Mouse (Mus musculus) cerebellum, adult 18-20 months (tissue): ENCODE results near the gene Matk.

Experiments
- DNase-seq, 2 experiments: peaks; one replicate each; pipeline ENCODE4 v3.0.0; 2021

Matk gene

DNA sequence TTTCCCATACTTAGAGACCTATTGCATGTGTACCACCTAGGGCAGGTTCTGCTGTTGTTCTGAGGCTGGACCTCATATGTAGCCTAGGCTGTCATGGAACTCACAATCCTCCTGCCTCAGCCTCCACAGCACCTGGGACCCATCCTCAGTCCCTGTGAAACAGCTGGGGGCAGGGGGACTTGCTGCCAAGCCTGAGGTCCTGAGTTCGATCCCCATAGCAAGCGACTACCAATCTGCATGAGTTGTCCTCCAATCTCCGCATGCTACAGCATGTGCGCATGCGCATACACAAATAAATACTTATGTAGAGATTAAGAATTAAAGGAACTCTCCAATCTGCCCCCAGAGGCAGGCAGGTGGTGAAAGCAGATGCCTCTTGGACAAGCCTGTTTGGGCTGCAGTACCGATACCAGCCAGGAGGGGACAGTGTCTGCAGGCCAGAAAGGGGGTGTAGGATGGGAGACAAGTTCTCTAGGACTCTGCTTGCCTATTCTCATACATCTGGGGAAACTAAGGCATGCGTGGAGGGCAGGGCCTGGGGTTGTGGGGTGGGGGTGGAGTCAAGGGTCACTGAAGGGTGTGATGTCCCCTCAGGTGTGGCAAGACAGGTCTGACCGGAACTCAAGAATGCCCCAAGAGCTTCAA is 34.9 kb downstream of the Matk start:
- DNase-seq = peak; percentile 60 to 62

DNA sequence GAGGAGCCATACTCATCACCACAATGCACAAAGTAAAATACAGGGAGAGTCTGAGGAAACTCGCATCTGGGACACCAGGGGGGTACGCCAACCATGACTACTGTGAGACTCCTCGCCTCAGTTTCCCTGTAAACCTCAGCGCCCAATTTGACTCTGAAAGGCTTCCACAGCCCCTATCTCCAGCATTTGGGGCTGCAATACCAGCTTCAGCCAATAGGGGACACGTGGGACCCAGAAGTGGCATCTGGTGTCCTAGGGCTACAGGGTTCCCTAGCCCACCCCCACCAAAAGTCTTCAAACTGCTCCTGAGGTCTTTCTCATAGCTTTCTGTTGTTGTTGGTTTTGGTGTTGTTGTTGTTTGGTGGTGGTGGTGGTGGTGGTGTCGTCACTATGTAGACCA is 35.9 kb downstream of the Matk start:
- DNase-seq = peak; percentile 57 to 69

DNA sequence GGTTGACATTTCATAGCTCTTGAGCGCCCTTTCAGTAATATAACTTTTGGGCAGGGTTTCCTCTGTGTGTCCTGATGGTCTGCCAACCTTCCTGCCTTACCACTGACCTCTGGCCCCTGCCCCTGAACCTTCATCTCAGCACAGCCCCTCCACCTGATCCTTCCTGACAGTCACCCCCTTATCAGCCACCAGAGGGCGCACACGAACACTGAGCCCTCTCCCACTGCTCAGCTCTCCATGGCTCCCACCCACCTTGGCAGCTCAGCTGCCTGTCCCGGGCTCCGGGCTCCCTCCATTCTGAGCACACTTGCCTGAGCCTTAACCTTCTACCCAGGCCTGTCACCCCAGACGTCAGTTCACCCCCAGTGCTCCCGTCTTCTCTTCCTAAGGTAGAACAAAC is 36.5 kb downstream of the Matk start:
- DNase-seq = peak; percentile 78 to 80

DNA sequence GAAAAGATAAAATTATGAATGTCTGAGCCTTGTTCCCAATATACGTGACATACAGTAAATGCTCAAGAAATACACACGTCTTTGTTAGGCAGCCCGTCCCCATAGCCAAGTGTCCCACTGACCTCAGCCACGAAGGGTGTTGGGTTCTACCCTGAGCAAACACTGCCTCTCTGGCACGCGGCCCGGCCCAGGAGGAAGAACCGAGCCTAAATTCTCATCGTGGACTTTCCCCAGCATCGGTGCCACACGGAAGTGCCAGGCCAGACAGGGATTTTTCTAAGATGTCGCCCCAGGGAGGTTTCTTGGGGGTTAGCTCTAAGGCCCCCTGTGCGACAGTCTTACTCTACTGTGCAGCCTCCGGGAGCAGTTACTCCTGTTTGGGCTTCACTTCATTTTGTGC is 37.1 kb downstream of the Matk start:
- no peak for DNase-seq

DNA sequence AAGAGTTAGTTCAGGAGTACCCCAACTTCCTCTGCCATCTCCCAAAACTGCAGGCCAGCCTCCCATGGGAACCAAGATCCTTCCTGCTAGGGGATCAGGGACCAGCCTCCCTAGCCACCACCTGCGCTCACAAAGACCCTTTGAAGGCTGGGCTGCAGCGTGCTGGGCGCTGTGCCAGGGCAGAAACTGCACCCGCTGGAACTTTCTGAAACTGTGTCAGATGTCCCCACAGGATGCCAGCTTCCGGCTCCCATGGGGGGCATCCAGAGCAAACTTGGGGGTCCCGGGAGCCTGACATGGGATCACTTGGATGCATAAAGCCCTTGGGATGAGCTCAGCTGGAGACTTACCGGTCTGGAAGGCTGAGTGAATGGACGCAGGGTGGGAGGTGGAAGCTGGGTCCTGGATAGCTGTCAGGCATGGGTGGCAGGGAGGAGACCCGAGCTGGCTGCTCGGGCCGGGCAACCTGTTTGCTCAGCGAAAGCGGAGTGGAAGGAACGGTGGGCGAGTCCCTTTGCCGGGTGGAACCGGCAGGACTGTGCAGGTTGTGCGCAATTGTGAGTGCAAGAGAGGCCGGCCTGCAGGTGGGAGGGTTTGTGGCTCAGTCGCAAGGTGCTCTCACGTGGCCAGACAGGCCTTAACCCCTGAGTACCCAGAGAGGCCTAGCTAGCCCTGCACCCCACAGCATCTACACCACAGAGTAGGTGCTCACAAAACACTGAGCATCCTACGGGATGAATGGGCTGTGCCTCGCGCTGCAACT is 38.1 kb downstream of the Matk start:
- no peak for DNase-seq

DNA sequence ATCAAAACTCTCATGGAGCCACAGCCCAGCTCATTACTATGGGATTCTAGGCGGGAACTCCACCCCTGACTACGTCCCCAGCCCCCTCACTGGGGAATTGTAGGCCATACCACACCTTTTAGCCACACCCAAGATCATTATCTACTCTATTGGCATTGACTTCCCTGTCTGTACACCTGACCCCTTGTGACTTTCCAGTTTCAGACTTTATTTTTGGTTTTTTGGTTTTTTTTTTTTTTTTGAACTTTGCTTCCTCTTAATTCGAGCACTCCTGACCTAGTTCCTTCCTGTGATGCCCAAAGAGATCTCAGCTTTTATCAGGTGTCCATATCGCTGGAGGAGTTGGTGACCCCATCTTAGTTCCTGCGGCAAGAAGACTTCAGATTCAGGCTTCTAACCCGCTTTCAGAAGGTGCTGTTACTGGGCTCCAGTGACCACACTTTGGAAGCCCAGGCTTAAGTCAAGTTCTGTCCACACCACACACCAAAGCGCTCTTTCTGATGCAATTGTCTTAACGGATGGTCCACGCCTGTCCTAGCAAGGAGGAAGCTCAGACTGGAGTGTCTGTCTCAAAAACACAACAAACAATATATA is 38.9 kb downstream of the Matk start, which contains the start of gene Tjp3:
Tjp3 (minus strand) TSS at position 71 of the 594 bp plus-strand sequence.
- DNase-seq = no peak

DNA sequence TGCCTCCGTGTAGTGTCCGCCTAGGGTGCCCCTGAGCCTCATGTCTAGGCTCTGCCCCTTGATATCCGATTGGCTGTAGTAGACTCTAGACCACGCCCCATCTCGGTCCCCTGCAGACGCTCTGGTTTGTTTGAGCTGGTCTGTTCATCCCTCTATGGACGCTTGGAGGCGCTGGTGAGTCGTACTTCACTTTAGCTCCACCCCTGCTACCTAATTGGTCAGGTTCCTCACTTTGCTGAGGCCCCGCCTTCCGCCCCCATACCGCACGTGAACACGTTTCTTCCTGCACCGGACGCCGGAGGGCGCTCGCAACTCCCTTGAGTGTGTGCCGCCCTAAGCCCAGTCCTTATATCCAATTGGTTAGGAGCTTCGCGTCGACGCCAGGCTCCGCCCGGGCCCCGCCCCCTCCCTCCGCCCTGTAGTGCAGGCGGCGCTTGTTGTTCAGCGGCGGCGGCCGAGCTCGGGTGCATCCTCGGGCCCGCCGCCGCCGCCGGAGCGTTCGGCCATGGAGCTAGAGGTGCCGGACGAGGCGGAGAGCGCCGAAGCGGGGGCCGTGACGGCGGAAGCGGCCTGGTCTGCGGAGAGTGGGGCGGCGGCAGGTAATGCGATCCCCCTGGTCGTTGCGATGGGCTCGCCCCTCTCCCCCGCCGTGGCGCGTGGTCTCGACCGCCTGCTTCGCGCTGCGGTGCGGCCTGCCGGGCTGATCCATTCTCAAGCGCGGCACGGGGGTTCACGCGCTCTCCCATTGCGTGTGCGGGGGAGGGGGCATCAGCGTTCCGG is 40.0 kb downstream of the Matk start, which contains the start of gene Pip5k1c:
Pip5k1c (plus strand) TSS at position 410 of the 780 bp plus-strand sequence.
- peak; percentile 99 to 100 for DNase-seq

DNA sequence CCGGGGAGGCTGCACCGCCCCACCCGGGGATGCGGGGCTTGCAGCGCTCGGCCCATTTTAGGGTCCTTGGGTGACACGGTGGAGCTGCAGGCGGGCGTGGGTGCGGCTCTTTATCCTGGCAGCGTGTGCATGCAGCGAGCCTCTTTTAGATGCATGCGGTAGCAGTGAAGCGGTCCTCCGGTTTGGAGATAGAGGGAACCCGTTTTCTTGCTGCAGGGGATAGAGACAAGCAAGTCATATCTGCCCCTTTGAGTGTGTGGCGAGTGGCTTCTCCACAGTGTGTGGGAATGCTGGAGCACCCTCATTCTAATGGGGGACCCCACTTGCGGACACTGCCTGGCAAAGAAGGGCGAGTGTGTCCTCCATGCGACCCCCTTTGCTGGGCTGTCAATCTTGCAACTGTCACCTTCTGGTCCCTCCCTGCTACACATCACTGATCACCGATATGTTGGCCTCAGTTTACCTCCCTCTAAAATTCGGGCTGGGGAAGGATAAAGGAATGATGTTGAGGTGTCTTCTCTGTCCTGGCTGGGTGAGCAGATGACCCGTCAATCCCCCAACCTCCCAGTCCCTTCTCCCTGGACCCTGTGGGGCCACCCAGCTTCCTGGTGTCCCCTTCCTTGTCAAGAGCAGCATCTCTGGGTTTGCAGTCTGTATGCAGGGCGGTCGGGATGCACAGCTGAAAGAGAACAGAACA is 40.7 kb downstream of the Matk start:
- DNase-seq = no peak

DNA sequence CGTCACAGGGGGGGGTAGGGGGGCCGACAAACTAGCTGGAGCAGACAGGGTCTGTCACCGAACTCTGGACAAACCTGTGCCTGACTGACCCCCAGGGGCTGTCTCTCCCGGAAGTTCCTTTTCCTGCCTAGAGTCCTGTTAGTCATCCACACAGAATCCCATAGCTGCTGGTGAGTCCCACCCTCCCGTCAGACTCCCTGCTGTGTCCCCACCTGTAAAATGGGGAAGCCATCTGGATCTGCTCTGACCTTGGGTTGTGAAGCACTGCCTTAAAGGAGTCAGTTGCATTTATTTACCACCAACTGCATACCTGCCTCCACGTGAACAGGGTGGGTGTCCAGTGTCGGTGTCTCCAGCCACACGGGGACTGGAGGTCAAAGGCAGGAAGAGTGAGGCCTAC is 41.7 kb downstream of the Matk start:
- DNase-seq = peak; percentile 86 to 88

DNA sequence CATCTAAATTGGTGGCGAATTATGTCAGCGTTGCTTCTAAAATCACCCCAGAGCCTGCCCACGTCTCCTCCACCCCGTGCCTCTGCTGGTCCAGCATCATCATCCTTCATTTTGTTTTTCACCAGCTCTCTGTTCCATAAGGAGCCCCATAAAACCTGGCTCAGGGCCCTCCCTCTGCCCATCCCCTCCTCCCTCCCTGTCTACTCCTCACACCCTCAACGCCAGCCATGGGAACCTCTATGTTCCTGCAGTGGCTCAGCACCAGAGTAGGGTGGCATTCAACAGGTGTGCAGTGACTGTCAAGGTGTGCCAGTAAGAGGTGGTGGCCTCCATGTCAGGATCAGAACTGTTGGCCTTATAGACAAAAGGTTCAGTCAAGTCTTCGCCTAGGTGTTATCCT is 42.5 kb downstream of the Matk start:
- peak; percentile 52 to 54 for DNase-seq

DNA sequence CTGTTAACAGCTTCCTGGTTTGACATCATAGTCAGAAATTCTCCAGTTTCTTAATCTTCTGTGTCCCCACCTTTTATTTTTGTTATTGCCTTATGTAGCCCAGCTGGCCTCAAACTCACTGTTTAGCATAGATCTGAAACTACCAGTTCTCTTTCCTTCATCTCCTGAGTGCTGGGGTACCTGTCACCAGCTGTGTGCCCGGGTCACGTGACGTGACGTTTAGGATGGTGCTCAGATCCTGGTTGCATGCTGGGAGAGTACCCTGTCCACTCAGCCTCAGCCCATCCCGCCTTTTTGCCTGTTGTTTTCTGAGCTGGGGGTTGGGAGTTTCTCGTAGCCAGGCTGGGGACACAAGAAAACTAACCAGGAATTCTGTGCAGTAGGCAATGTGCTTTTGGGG is 44.5 kb downstream of the Matk start:
- DNase-seq = no peak

DNA sequence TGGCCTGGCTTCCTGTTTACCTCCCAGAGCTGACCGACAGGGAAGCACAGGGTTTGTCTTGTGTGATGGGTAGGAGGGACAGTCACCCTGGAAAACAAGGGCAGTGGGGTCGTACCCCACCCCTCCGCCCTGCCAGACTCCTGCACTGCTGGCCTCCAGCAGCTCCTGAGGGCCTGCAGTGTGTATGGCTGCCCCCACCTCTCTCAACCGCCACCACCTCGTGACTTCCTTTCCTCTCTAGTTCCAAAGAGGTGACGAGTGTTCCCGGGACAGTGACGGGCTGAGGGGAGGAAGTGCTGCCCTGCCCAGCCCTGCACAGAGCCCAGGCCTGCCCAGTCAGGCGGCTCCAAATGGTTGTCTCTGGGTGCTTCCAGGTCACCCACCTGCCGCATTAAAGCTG is 45.1 kb downstream of the Matk start:
- DNase-seq = peak; percentile 38

DNA sequence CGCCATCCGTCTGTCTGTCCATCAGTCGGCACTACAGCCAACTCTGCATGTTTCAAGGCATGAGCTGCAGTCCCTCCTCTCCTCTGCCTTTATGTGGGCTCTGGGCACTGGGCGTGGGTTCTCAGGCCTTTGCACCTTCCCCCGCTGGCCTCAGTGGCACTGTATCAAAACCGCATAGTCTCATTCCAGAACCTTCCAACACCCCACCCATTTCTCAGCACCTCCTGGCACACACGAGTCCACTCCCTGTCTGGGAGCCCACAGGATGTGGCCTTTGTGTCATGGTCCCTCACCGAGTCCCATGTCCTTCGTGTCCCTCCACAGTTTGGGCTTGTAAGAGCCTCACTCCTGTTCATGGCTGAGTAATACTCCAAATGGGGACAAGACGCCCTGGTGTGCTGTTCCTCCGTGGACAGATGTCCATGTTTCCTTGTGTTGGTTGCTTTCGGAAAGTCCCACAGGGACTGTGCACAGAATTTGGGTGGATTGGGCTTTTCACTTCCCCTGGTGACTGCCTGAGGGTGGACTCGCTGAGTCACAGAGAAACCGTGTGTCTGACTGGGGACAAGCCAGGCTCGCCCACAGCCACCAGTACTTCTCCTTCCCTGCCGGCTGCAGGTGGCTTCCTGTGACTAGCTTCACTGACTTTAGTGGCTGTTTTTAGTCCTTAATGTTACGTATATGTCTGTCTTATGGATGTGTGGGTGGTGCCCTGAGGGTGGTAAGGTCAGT is 45.8 kb downstream of the Matk start:
- peak in 1 of 2 experiments; percentile 32 for DNase-seq

DNA sequence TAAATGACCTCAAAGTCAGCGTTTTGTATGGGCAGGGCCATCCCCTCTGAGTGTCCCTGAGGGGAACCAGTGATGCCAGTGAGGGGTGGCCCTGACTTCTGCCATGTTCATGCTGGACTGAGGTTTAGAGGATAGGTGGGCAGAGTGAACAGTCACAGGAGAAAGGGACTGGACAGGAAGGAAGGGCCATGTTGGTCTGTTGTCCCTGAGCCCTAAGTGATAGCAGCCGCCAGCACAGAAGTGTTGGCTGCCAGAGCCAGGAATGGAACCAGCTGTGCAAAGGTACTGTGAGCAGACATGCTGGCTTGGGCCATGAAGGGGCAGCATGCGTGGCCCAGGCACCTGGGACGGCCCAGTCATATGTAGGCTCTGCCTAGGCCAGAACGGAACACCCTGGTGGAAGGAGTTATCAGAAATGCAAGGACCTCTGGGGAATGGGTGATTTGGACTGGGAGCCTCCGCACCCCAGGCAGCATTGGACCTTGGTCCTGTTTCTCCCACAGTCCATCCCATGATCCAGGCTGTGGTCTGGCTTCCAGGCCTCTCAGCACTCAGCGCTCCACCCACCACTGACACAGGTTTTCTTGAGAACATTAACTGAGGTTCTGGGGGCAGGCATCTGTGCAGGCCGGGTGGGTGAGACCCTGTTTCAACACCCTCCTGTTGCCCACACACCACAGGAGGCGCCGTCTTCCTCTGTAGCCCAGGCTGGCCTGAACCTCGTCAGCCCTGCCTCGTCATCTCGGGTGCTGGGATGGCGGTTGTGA is 47.0 kb downstream of the Matk start:
- DNase-seq = peak in 1 of 2 experiments; percentile 41

DNA sequence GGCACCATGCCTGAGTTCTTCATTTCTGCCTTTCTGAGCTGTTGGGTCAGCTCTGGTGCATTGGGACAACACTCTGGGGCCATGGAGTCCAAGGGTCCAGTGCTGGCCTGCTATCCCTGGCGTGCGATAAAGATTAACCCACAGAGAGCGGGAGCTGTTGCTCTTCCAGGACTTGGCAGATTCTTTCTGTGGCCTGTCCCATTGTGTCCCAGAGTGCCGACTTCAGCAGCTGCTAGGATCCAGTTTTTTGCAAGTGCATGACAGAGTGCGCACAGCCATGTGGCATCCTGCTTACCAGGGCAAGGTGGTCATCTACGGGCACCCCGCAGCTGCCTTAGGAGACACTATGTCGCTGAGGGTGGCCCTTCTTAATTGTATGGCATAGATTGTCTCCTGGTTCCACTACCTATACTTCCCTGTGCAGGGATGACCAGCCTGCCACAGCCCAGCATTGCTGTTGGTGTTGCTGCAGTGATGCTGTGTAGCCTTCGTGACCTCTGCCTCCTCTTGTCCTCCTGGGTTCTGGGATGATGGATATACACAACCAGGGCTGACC is 47.7 kb downstream of the Matk start:
- peak in 1 of 2 experiments; percentile 36 for DNase-seq

DNA sequence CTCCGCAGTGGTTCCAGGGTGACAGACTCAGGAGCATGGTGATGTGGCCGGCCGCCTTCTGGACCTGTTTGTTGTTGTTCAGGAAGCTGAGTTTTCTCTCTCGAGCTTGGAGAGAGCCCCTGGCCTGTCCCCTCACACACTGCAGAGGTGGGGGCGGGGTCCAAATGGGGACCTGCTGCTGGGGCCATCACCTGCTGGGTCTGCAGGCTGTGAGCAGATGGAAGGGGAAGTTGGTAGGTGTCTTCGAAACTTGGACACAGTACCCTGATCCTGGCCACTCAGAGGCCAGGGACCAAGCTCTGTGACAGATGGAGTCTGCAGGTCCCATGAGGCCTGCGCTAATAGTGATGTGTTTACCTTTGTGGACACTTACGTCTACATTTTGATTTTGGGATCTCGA is 48.6 kb downstream of the Matk start:
- DNase-seq = peak; percentile 79 to 83

DNA sequence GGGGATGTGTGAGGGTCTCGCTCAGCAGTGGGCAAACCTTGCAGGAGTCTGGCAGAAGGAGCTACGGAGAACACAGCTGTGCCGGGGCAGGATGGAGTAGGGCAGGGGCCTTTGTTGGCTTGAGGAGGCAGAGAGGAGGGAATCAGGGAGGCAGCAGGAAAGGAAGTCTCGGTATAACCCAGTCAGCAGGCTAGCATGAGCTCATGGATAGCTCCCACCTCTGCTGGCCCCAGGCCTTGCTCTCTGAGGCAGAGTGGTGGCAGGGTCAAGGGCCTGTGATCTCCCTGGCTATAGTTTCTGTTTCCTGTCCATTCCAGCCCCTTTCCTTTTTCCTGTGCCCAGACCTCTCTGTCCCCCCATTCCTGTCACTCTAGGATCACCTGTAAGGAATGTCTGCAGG is 49.6 kb downstream of the Matk start:
- DNase-seq = peak; percentile 45 to 49

DNA sequence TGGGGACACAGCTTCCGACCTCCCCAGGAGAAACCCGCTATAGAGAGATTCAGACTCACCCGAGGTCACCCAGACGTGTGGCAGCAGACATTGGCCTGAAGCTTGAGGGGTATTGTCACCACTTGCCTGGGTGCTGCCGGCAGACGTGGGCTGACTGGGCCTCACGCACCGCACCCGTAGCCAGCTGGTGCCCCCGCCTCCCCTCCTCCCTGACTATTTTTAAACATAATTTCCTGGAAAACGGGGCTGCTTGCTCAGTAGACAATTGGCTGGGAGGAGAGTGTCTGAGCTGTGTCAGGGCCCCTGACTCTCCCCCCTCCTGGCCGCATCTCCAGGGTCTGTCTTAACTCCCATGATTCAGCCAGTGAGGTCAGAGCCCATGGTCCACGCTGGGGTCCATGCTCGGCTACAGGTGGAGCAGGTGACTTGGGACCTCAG is 50.1 kb downstream of the Matk start:
- DNase-seq = peak; percentile 52 to 55

DNA sequence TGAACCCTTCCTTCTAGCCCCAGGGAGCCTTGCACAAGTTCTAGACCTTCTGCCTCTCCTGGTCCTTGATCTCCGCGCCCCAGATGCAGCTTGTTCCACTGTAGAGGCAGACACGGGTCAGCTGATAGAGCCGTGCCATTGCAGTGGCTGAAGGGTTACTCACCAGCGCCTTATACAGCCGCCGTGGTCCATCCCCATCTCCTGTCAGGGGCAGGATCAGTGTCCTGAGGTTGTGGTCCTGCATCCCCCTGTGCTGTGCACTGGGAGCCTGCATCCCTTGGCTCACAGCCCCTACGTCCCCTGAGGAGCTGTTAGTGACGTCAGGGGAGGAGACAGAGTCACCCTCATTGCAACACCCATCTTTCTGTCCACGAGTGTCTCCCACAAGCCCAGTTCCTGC is 50.5 kb downstream of the Matk start:
- DNase-seq = no peak

DNA sequence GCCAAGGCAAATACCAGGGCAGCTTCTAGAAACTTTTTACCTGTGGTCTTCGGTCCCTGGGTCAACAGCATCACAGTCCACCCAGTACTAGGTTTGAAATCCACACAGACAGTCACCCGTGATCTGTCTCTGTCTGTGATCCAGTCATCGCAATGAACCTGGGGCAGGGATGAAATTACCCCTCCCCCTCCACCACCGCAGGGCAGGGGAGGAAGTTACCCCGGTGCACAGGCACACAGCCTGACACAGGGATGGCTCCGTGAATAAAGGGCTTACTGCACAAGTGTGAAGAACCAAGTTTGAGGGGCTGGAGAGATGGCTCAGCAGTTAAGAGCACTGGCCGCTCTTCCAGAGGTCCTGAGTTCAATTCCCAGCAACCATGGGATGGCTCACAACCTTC is 51.0 kb downstream of the Matk start:
- no peak for DNase-seq
